Mouse (Mus musculus) lung, adult 2 months (tissue): ENCODE data around the gene Hhipl1.

Experiments
- CTCF ChIP-seq: fragments of 200-500 bp; IDR thresholded peaks from 2 replicates; pipeline ENCODE4 v1.5.1; 2011; ENCODE audit warnings: mild to moderate bottlenecking, low read length, control low read depth; ENCODE audit not compliant: insufficient read depth
- POLR2A ChIP-seq: fragments of 200-500 bp; IDR thresholded peaks from 2 replicates; pipeline ENCODE4 v1.6.1; 2011; ENCODE audit warnings: low read depth, mild to moderate bottlenecking, control low read depth, low read length, borderline replicate concordance; ENCODE audit errors: extremely low read depth

DNA sequence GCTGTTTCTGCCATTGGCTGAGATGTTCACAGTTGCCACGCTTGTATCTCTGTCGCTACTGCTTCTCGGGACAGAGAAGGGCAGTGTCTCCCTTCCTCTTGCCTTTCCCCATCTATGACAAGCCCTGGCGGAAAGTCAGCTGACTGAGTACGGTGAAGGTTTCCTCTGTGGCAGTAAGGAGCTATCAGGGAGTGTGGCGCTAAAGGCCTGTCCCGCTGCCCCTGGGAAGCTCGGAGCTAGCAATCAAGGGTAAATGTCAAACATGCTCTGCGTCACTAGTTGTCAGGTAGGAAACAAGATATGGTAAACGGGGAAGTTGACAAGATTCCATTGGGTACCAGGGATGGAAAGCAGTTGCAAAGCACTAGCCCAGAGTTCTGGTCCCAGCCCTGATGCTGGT, 9.7 kb downstream of the Hhipl1 start:
- TF ChIP-seq POLR2A (no peak), CTCF (no peak)
